Mouse (Mus musculus) E14TG2a.4 (cell line): ENCODE results near the gene Rrnad1.
"Not testable (repeated sequence)": the region's sequence is repeated elsewhere in the genome, so short reads cannot be mapped to it uniquely, and the experiment has no call there.

ENCODE experiments used
- H3K27me3 ChIP-seq: 2 replicates; pipeline ENCODE4 v1.6.1; 2014; ENCODE audit warnings: low read length, control low read depth; ENCODE audit not compliant: insufficient read depth
- H3K36me3 ChIP-seq: 2 replicates; pipeline ENCODE4 v1.6.1; 2014; ENCODE audit warnings: low read length, control low read depth; ENCODE audit not compliant: insufficient read depth
- H3K4me1 ChIP-seq: replicated peaks from 2 replicates; pipeline ENCODE4 v1.6.1; 2014; ENCODE audit warnings: low read depth, low read length, control low read depth
- H3K4me3 ChIP-seq: replicated peaks from 2 replicates; pipeline ENCODE4 v1.5.1; 2014; ENCODE audit warnings: mild to moderate bottlenecking, low read length
- H3K9me3 ChIP-seq: 2 replicates; pipeline ENCODE4 v1.6.1; 2014; ENCODE audit warnings: low read length, control low read depth
- CTCF ChIP-seq: conservative IDR thresholded peaks from 2 replicates; pipeline ENCODE4 v1.5.1; 2014; ENCODE audit warnings: low read length
- NANOG ChIP-seq: IDR thresholded peaks from 2 replicates; pipeline ENCODE4 v1.6.1; 2014; ENCODE audit warnings: borderline replicate concordance, low read length, mixed read lengths
- POU5F1 ChIP-seq: IDR thresholded peaks from 2 replicates; pipeline ENCODE4 v1.6.1; 2014; ENCODE audit warnings: low read length, borderline replicate concordance

Gene Rrnad1

DNA sequence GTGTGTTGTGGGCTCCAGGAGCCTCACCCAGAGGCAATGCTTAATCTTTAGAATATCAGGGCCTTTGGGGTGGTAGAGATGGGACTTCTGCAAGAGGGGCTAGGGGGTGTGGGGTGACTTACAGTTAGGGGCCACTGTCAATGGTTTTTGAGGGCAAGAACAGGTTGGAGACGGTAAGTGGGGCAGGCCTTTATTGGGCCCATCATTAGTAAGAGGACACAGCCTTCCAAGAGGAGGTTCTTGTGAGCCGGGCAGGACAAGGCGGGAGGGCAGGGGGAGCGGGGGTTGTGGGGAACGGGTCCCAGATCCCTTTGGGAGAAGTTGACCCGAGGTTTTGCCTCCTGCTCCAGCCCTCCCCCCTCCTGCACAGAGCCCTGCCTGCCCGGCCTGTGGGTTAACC lies 17.0 kb downstream of the Rrnad1 start:
- H3K4me1 ChIP-seq: peaks cover 91% of the 10 kb centered on the region
- no peak for TF ChIP-seq POU5F1
- no peak for TF ChIP-seq NANOG
- no peak for TF ChIP-seq CTCF
- H3K9me3 ChIP-seq: no peaks in the 10 kb centered on the region
- H3K4me3 ChIP-seq: peak overlapping the region; percentile 96; the same call in 1 of the 2 replicates
- H3K27me3 ChIP-seq: no peaks in the 10 kb centered on the region
- H3K36me3 ChIP-seq: peaks cover 78% of the 10 kb centered on the region

DNA sequence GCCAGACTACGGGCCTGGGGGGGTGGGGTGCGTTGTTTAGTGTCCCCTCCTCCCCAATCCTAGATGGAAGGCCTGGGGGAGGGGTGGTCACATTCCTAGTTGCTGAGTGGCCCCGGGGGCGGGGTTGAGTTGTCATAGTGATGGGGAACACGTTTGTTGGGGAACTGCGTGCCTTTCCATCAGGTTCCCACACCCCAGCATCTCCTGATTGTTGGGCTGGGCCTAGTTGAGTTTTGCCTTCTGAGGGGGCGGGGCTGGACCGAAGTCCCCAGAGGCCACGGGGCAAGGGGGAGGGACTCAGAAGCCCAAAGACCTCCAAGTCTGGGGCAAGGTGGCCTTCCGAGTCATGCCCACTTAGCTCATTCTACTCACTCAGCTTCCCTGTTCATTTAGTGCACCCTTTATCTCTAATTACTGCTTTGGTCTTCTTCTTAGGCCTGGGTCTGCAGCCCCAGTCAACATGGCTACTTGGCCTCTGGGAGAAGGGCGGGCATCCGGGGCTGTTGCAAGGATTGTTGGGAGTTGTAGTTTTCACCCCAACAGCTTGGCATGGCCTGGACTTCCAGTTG lies 19.9 kb downstream of the Rrnad1 start:
- no peaks in the 10 kb centered on the region for H3K27me3 ChIP-seq
- H3K4me1 ChIP-seq: peaks cover 72% of the 10 kb centered on the region
- H3K9me3 ChIP-seq: no peaks in the 10 kb centered on the region
- TF ChIP-seq POU5F1: no peak
- TF ChIP-seq NANOG: no peak
- no peak for TF ChIP-seq CTCF
- H3K36me3 ChIP-seq: peaks cover 51% of the 10 kb centered on the region
- H3K4me3 ChIP-seq: peak overlapping the region; percentile 96

DNA sequence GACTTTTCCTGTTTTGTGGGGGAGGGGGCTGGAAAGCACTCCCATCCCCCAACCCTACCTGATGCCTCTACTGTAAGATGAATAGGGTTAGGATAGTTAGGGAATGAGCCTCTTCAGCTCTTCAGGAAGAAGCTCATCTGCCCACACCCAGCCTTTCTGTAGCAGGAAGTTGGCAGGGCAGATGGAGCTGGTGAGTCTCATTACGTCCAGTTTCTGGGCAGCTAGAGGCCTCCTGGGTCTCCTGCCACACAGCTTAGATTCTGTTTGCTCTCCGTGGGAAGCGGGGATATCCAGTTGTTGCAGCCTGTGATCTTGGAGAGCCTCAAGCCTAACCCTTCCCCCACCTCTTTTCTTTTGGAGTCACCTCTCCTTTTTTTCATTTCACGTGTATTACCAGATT lies 20.6 kb downstream of the Rrnad1 start:
- Histone ChIP-seq H3K36me3 (peaks cover 43% of the 10 kb centered on the region), H3K4me1 (peaks cover 68% of the 10 kb centered on the region), H3K27me3 (no peaks in the 10 kb centered on the region), H3K9me3 (no peaks in the 10 kb centered on the region), H3K4me3 (peak overlapping the region; percentile 96)
- TF ChIP-seq NANOG: peak; percentile 19; the same call in 1 of the 2 replicates
- TF ChIP-seq POU5F1: no peak

DNA sequence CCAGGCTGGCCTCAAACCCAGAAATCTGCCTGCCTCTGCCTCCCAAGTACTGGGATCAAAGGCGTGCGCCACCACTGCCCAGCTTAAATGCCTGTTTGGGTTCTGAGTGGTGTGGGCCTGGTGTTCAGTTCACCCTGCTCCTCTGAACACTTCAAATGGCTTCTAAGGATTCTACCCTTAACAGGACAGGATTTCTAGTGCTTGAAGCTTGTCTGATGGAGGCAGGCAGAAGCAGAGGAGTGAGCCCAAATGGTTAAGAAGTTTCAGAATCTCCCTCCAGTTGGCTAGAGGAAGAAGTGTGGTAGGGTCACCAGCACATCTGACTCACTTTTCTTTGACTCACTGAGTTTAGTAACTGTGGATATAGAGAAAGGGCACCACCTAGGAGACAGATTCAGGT lies 21.1 kb downstream of the Rrnad1 start:
- TF ChIP-seq POU5F1: no peak
- H3K36me3 ChIP-seq: peaks cover 38% of the 10 kb centered on the region
- H3K4me1 ChIP-seq: peaks cover 64% of the 10 kb centered on the region
- no peaks in the 10 kb centered on the region for H3K9me3 ChIP-seq
- peak overlapping the region; percentile 96 for H3K4me3 ChIP-seq
- H3K27me3 ChIP-seq: no peaks in the 10 kb centered on the region

DNA sequence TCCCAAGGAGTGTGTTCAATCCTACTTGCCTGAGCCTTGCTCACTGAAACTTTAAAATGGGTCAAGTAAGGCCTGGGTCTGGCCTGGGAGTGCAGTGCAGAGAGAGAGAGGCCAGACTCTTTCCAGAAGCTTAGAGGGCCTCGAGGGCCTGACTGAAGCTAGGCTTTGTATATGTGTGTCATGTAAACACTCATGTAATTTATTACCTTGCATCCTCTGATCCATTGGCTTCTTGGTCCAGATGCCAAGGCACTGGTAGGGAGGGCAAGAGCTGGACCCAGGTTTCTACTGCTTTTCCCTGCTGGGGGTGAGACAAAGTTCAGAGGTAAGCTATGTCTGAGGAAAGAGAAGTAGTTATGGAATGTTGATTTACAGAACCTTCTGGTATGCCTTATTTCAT lies 22.6 kb downstream of the Rrnad1 start:
- Histone ChIP-seq H3K9me3 (no peaks in the 10 kb centered on the region), H3K36me3 (peaks cover 23% of the 10 kb centered on the region), H3K27me3 (no peaks in the 10 kb centered on the region), H3K4me1 (peaks cover 56% of the 10 kb centered on the region), H3K4me3 (peak overlapping the region; percentile 96)
- no peak for TF ChIP-seq CTCF
- TF ChIP-seq POU5F1: no peak
- TF ChIP-seq NANOG: no peak

DNA sequence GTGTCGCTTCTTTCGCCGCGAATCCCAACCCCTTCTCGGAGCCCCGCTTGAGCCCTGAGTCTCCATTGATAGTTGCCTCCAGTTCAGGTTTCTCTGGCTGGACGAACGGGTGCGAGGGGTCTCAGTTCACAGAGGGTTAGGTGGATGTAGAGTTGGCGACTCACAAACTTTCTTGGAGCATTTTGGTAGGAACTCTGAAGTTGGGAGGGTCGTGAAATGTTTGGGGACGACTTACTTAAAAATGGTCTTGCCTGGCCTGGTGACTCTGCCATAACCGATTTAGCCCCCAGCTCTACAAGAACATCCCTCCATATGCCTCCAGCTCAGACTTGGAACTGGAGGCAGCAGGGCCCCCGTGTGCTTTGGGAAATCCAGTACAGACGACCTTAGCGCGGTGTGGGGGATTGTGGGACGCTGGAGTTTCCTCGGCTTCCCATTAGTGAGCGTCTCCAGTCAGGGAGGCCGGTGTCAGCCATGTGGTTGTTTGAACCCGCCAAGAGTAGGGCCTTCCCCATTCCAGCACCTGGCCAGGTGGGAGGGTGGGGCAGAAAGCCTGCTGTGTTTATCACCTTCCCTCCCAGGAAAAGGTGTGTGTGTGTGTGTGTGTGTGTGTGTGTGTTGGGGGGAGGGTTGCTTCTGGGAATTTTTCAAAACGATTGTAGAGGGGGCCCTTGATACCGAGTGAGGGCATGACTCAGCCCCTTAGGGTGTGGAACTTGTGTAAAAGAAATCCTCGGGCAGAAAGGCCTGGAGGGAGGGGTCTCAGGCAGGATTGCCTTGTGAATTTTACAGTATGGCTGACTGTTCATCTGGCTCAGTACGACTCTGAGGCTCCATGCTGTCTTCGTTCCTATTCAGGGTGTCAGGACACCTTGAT lies 23.3 kb downstream of the Rrnad1 start:
- H3K4me3 ChIP-seq: peak overlapping the region; percentile 96
- H3K27me3 ChIP-seq: no peaks in the 10 kb centered on the region
- TF ChIP-seq NANOG (no peak), CTCF (no peak), POU5F1 (no peak)
- peaks cover 16% of the 10 kb centered on the region for H3K36me3 ChIP-seq
- H3K4me1 ChIP-seq: peaks cover 49% of the 10 kb centered on the region
- H3K9me3 ChIP-seq: no peaks in the 10 kb centered on the region

DNA sequence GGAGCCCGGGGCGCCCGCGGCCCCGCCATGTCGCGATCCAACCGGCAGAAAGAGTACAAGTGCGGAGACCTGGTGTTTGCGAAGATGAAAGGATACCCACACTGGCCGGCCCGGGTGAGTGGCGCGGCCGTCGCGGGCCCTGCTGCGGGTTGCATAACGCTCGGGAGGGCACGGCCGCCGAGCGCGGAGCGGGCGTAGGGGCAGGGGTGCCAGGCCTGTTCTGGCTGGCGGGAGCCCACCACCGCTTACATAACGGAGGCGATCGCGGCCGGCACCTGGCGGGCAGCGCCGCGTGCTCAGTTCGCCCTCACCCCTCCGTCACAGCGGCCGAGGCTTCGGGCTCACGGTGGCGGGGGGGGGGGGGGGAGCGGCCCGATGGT lies 23.9 kb downstream of the Rrnad1 start:
- Histone ChIP-seq H3K9me3 (no peaks in the 10 kb centered on the region), H3K36me3 (peaks cover 10% of the 10 kb centered on the region), H3K4me1 (peaks cover 47% of the 10 kb centered on the region), H3K27me3 (no peaks in the 10 kb centered on the region), H3K4me3 (peak overlapping the region; percentile 96)
- TF ChIP-seq POU5F1 (no peak), NANOG (no peak), CTCF (no peak)

DNA sequence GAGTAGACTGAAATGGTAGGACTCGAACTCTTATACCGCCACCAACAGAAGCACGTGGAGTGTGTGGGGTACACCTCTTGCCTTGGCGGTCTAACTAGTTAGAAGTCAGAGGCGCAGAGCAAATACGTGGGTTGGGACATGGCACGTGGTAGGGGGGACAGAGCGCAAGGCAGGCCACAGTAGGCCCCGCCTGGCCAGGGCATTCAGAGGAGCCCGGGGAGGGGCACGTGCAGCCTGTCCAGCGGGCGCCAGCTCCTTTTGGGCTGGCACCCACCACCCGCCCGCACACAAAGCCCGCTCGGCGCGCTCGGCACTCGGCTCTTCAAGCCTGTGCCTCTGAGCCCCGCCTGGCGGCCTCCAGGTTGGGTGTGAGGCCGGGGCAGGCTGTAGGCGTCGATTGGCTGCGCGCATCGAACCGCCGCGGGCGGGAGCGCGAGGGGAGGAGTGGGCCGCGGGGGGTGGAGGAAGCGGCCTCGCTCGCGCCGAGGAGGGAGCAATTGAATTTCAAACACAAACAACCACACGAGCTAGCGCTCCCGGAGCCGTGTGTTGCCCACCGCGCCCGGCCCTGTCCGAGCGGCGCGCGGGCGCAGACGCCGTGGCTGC lies 24.5 kb downstream of the Rrnad1 start, which contains the start of gene Hdgf:
Gene Hdgf (plus strand): TSS at position 442 of the 606 bp plus-strand sequence.
- Histone ChIP-seq H3K4me3 (peak within 1 kb of the TSS; percentile 96), H3K27me3 (no peaks in the 10 kb centered on the region), H3K36me3 (peaks cover 4% of the 10 kb centered on the region), H3K4me1 (peaks cover 47% of the 10 kb centered on the region), H3K9me3 (no peaks in the 10 kb centered on the region)
- TF ChIP-seq NANOG (no peak), POU5F1 (no peak), CTCF (no peak)

DNA sequence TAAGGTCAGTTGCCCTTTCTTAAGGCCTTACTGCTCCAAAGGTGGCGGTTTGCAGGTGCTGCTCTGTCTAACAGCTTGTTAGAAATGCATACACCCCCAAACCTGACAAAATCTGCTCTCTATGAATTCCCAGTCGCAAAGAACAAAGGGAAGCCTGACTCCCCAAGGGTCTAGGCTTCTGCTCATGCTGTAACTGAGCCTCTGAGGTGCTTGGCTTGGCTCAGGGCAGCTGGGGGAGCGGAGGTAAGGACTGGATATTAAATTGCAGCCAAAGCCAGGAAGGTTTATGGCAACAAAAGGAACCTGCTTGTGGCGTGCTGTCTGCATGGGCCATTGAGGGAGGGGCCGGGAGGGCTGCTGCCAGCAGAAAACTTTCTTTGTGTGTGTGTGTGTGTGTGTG lies 26.7 kb downstream of the Rrnad1 start:
- Histone ChIP-seq H3K4me1 (peaks cover 36% of the 10 kb centered on the region), H3K27me3 (no peaks in the 10 kb centered on the region), H3K4me3 (no peak overlapping the region), H3K9me3 (no peaks in the 10 kb centered on the region), H3K36me3 (no peaks in the 10 kb centered on the region)
- TF ChIP-seq POU5F1 (no peak), NANOG (no peak), CTCF (no peak)

DNA sequence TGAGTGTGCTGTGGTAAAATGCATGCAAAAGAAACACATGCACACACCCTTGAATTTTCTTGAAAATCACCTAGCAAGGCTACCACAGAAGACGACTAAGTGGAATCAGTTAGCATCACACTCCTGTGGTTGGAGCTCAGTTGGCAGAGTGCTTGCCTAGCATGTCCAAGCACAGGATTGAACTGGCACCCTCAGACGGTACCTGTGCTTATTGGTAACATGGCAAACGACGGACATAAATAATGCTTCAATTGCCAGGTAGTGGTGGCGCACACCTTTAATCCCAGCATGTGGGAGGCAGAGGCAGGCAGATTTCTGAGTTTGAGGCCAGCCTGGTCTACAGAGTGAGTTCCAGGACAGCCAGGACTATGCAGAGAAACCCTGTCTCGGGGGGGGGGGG lies 28.6 kb downstream of the Rrnad1 start:
- H3K36me3 ChIP-seq, H3K4me3 ChIP-seq, H3K9me3 ChIP-seq, H3K27me3 ChIP-seq: not testable (repeated sequence)
- peaks cover 23% of the 10 kb centered on the region for H3K4me1 ChIP-seq
